11 mouse cellular contexts compared by ENCODE assay signal in the genomic region with DNA sequence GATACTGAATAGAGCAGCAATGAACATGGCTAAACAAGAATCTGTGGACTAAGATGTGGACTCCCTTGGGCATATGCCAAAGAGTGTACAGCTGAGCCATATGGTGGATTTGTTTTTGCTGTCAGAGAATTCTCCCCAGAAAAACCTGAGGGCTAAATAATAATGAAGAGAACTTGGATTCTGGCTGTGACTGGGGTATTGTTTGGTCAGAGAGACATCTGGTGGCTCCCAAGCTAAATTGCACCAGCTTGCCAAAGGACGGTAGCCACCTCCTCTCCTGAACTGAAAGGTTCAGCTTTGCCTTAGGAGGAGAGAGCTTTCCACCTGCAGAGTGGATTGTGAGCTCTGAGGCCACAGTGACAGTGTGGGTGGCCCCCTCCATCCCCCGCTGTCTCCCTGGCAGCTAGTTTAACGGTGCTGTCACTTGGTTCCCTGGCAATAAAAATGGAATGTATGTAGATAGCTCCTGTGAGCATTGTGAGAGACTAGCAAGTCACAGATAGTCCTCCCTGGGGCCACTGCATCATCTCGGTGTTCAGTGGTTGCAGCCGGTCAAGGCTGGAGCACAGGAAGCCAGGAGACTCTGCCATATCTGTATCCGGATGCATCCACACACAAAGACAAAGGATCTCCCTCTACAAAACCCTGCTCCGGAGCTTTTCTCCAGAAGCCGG. TPM values are rescaled to one million over a fixed set of nuclear protein-coding genes. Genes with fewer than 3 reads are reported as not detected.
DNase-seq lines count a peak whose midpoint lies in the region; ATAC-seq and TF ChIP-seq lines count a peak whose summit lies in the region.
"Had no signal": no experiment of that assay in that cellular context is flagged by ENCODE, and none has a peak within 500 bp of the region (broad histone marks: within the 10 kb centered on the region; RNA-seq: fewer than 3 reads in every experiment).

No protein-coding gene starts in this region.

- H3K4me3 ChIP-seq in layer of hippocampus, adult 2 months: no peak overlapping the region

- no peak for ATAC-seq in CD4-positive, CD25-positive, alpha-beta regulatory T cell, adult 4 months
- ATAC-seq in erythroid progenitor cell, adult 5-6 weeks (replicated peaks; ENCODE audit: low FRiP score, poor library complexity, severe bottlenecking): no peak

- peak; percentile 12 for DNase-seq in adrenal gland, postnatal 14 days
- DNase-seq in adrenal gland, postnatal 4 days (ENCODE audit: low spot score in 2 of 2): no peak
- DNase-seq in 3T3-L1 (ENCODE audit: low read depth, low spot score): peak; percentile 27
- DNase-seq in cerebellum, adult 9-10 months: peak; percentile 40
- peak; percentile 27 to 54 for DNase-seq in layer of hippocampus, adult 2 months (ENCODE audit: low spot score in 2 of 2)
- peak; percentile 63 for DNase-seq in retina, embryonic 14.5 days (ENCODE audit: low spot score)

- TF ChIP-seq CTCF in layer of hippocampus, adult 2 months (conservative IDR thresholded peaks at IDR 0.05): peak; percentile 78

- no peak overlapping the region for H3K27ac ChIP-seq in layer of hippocampus, adult 2 months

RNA-seq across cellular contexts. Expression of gene Ccdc70, which starts 12.2 kb away (rescaled TPM):
- total RNA-seq in adrenal gland, postnatal 14 days (2021): not detected in 2 replicates
- not detected for total RNA-seq in adrenal gland, postnatal 4 days (2021)
- not detected for total RNA-seq in layer of hippocampus, adult 2 months (2021)
- polyA plus RNA-seq in CD4-positive, CD25-positive, alpha-beta regulatory T cell, adult 4 months (2017; shearing (Covaris generic)): not detected
- not detected in 2 replicates for total RNA-seq in erythroid progenitor cell, adult 5-6 weeks (2015; ENCODE audit: low replicate concordance)
- not detected in 2 replicates for total RNA-seq in erythroid progenitor cell, adult 5-6 weeks (2017; ENCODE audit: low replicate concordance)
- total RNA-seq: liver, adult 2 months had no signal
- polyA plus RNA-seq: C2C12; liver, adult 2 months; stomach, embryonic 16.5 days had no signal

RNA-seq across cellular contexts. Expression of gene Fam90a1a, which starts 23.3 kb away (rescaled TPM):
- total RNA-seq in adrenal gland, postnatal 14 days (2021): not detected in 2 replicates
- total RNA-seq in adrenal gland, postnatal 4 days (2021): not detected
- not detected for total RNA-seq in layer of hippocampus, adult 2 months (2021)
- polyA plus RNA-seq in CD4-positive, CD25-positive, alpha-beta regulatory T cell, adult 4 months (2017; shearing (Covaris generic)): not detected
- not detected in 2 replicates for total RNA-seq in erythroid progenitor cell, adult 5-6 weeks (2015; ENCODE audit: low replicate concordance)
- total RNA-seq in erythroid progenitor cell, adult 5-6 weeks (2017; ENCODE audit: low replicate concordance): not detected in 2 replicates
- total RNA-seq: liver, adult 2 months had no signal
- polyA plus RNA-seq: C2C12; liver, adult 2 months; stomach, embryonic 16.5 days had no signal

RNA-seq across cellular contexts. Expression of gene Defb13, which starts 35.2 kb away (rescaled TPM):
- not detected in 2 replicates for total RNA-seq in adrenal gland, postnatal 14 days (2021)
- not detected for total RNA-seq in adrenal gland, postnatal 4 days (2021)
- total RNA-seq in layer of hippocampus, adult 2 months (2021): not detected
- not detected for polyA plus RNA-seq in CD4-positive, CD25-positive, alpha-beta regulatory T cell, adult 4 months (2017; shearing (Covaris generic))
- not detected in 2 replicates for total RNA-seq in erythroid progenitor cell, adult 5-6 weeks (2015; ENCODE audit: low replicate concordance)
- total RNA-seq in erythroid progenitor cell, adult 5-6 weeks (2017; ENCODE audit: low replicate concordance): not detected in 2 replicates
- total RNA-seq: liver, adult 2 months had no signal
- polyA plus RNA-seq: C2C12; liver, adult 2 months; stomach, embryonic 16.5 days had no signal

RNA-seq across cellular contexts. Expression of gene Defb35, which starts 43.6 kb away (rescaled TPM):
- not detected in 2 replicates for total RNA-seq in adrenal gland, postnatal 14 days (2021)
- total RNA-seq in adrenal gland, postnatal 4 days (2021): not detected
- not detected for total RNA-seq in layer of hippocampus, adult 2 months (2021)
- polyA plus RNA-seq in CD4-positive, CD25-positive, alpha-beta regulatory T cell, adult 4 months (2017; shearing (Covaris generic)): not detected
- not detected in 2 replicates for total RNA-seq in erythroid progenitor cell, adult 5-6 weeks (2015; ENCODE audit: low replicate concordance)
- not detected in 2 replicates for total RNA-seq in erythroid progenitor cell, adult 5-6 weeks (2017; ENCODE audit: low replicate concordance)
- total RNA-seq: liver, adult 2 months had no signal
- polyA plus RNA-seq: C2C12; liver, adult 2 months; stomach, embryonic 16.5 days had no signal

RNA-seq across cellular contexts. Expression of gene Defb15, which starts 49.3 kb away (rescaled TPM):
- total RNA-seq in adrenal gland, postnatal 14 days (2021): not detected in 2 replicates
- not detected for total RNA-seq in adrenal gland, postnatal 4 days (2021)
- total RNA-seq in layer of hippocampus, adult 2 months (2021): not detected
- not detected for polyA plus RNA-seq in CD4-positive, CD25-positive, alpha-beta regulatory T cell, adult 4 months (2017; shearing (Covaris generic))
- not detected in 2 replicates for total RNA-seq in erythroid progenitor cell, adult 5-6 weeks (2015; ENCODE audit: low replicate concordance)
- not detected in 2 replicates for total RNA-seq in erythroid progenitor cell, adult 5-6 weeks (2017; ENCODE audit: low replicate concordance)
- total RNA-seq: liver, adult 2 months had no signal
- polyA plus RNA-seq: C2C12; liver, adult 2 months; stomach, embryonic 16.5 days had no signal

Comparison
In these comparisons a context has a peak if more than half of its experiments do, and no peak if none do; other contexts are left out.
1. DNase-seq: peak in adrenal gland, postnatal 14 days (single experiment), 3T3-L1 (single experiment), cerebellum, adult 9-10 months (single experiment), layer of hippocampus, adult 2 months (2 of 2) and retina, embryonic 14.5 days (single experiment); none in adrenal gland, postnatal 4 days (0 of 2).